Mouse (Mus musculus) erythroblast, adult 5-6 weeks (primary cell): ENCODE results near the gene Zdhhc14. TPM values are rescaled to one million over a fixed set of nuclear protein-coding genes. Genes with fewer than 3 reads are reported as not detected.

Experiments used
- ATAC-seq: replicated peaks from 2 replicates; pipeline ENCODE4 v1.8.0; 2016; ENCODE audit warnings: moderate number of reproducible peaks, mild to moderate bottlenecking, moderate TSS enrichment, inconsistent platforms; ENCODE audit not compliant: poor library complexity, low FRiP score, severe bottlenecking
- total RNA-seq, 2 experiments: library from RNA; stranded (forward) in 1 of 2; stranded (reverse) in 1 of 2; fragments of 150-400 nt in 1 of 2; fragments of 200-764, 138-1000 nt in 1 of 2; gene quantifications; 2 replicates each; pipeline versions ENCODE4 v1.2.3 to v1.2.4; 2015 to 2017; ENCODE audit warnings: low replicate concordance in 2 of 2

The Zdhhc14 gene
- total RNA-seq, 2 experiments from 2014 or later: 45.3 to 51.8 TPM

DNA sequence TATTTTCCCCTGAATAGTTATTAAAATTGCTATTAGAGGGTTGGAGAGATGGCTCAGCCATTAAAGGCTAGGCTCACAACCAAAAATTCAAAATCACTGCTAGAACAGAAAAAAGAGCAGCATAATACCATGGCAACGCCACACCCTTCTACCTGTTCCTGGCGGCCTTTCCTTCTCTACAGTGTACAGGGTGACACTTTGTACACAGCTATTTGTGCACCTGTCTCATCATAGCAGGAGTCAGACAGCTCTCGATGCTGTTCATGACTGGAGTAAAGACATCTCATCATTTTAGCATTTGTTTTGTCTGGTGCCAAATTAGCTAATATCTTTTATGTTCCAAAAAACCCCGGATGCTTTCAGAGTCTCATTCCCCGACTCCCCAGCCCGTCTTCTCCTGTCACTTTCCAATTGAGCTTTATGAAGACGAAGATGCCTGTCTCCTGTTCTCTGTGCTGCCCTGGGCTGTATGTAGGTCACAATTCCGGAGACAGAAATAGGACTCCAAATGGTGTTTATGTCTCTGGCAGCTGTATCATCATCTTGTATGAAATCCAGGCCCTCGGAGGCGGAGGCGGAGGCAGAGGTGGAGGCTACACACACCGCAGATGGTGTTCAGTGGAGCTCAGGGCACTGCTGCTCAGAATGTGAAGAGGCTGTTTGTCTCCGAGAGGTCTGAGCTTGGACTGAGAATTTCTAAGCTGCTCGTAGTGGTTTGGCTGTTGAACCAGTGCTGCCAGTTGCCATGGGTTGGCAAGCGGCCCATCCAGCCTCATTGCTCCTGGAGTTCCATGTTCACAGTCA is 150.8 kb downstream of the Zdhhc14 start:
- ATAC-seq: no peak

DNA sequence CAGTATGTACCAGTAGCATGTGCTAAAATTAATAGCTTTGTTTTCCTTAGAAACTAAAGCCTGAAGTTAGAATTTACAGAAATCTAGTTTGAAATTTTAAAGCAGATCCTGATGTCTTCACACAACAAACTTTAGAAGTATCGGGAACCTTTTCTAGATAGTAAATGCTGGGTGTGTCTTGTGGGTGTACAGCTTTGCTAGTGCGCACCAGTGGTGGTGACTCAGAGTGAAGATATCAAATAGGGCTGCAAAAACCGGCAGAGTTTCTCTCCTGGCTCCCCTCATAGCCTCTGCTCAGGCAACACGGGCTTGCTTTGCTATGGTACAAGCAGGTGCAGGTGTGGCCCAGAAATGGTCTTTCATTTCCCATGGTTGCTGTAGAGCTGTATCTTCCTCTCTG is 157.8 kb downstream of the Zdhhc14 start:
- no peak for ATAC-seq

- no peak for ATAC-seq
Measured at GRCm38 (mm10) chr17:5650642-5651041, 158.3 kb downstream of the Zdhhc14 start.

DNA sequence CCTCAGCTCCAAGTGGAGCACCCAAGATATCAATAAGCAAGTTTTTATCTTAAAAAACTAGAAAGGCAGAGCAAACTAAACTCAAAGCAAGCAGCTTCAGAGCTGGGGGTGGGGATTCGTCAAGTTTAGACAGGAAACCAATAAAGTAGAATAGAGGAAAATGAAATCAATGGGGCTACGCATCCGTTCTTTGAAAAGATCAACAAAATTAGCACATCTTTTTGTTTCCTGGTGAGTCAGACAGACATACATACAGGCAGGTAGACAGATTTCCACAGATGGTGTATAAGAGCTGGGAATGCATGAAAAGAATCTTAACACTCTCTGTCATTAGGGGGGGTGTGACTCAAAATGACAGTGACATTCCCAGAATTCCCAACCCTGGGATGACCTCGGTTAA is 159.2 kb downstream of the Zdhhc14 start:
- no peak for ATAC-seq

- ATAC-seq: no peak
Measured at GRCm38 (mm10) chr17:5653981-5654380, 161.6 kb downstream of the Zdhhc14 start.

DNA sequence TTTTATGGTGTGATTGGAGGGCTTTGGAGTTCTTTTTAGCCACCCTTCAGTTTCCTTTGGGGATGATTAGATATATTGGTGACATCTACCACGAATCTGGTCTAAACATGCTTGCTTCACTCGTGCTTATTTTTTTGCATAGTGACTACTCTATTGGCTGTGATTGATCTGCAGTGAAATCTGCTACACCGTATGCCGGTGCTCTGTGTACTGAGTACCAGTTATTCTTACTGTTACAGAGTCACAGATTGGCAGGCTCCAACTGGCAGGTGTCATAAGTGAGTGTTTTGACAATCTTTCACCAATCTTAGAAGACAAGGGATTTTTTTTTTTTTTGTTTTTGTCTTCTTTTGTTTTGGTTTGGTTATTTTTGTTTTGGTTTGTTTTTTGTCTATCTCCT is 163.2 kb downstream of the Zdhhc14 start:
- no peak for ATAC-seq

GRCm38 (mm10) chr17:5660317-5661080 is 168.1 kb downstream of the Zdhhc14 start:
- no peak for ATAC-seq

GRCm38 (mm10) chr17:5666652-5667051 is 174.3 kb downstream of the Zdhhc14 start:
- ATAC-seq: no peak

- ATAC-seq: no peak
Measured at GRCm38 (mm10) chr17:5668456-5668855, 176.1 kb downstream of the Zdhhc14 start.

DNA sequence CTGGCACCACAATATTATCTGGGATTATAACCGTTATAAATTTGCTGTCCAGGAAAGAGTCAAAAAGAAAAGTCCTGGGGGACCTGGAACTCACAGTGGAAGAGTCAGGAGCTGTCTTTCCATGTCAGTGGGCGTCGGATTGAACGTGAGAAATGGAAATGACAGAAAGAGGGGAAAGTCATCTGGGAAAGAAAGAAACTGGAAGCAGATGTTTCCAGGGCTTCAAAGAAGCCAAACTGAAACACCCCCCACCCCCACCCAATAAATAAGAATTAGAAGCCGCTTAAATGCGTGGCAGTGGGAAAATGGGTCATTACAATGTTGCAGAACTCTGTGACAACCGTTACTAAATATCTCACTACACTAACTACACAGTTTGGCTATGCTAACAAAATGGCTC is 176.6 kb downstream of the Zdhhc14 start:
- ATAC-seq: no peak

- ATAC-seq: 0 out of 2 replicates have a peak, but pooled peaks have one; percentile 41
Measured at GRCm38 (mm10) chr17:5675951-5676350, 183.6 kb downstream of the Zdhhc14 start.

DNA sequence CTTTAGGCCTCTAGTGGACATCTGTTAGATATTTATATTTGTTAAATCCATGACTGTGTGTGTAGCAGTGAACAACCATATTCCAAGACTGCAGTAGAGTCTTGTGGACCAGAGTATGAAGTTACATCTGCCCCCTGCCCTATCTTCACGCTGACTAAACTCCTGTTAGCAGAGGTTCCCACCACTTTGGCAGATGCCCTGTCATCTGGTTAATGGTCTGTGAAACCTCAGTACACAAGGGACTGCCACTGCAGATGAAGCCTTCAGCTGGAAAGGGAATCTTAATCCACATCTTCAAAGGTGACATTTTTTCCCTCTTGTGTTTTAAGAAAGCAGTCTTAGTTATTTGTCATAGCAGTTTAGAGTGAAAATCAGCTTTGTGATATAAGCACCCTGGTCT is 187.0 kb downstream of the Zdhhc14 start:
- no peak for ATAC-seq

DNA sequence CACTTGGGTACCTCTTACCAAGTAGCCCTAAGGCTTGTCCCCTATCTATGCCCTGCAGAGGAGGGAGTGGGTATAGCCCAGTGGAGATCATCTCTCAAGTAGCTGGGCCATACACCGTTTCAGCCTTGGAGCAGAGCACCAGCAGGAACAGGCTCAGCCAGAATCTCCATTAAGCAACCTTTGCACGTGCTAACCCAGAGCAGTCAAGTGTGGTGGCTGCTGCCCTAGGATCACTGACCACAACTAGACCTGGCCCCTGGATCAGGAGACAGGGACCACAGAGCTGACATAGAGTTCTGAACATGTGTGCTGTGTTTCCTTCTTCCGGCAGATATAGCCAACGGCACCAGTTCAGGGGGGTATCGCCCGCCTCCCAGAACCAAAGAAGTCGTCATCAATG is 193.0 kb downstream of the Zdhhc14 start:
- no peak for ATAC-seq

DNA sequence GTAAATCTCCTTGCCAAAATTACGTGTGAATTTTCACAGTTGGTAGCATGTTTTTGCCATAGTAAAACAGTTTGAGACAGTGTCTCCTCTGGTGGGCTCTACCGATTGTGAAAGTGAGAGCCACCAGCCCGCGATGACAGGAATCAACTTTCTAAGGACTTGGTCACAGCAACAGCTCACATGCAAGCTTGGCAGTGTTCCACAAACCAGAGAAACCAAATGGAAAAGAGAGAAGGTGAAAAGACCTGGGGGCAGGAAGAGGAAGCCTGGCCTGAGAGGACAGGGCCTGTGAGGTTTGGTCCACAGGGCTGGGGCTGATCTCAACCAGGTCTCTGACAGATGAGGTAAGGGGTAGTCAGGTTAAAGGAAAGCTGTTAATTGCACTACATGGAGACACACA is 195.5 kb downstream of the Zdhhc14 start:
- ATAC-seq: no peak

GRCm38 (mm10) chr17:5688222-5688621 is 195.9 kb downstream of the Zdhhc14 start:
- ATAC-seq: no peak

- ATAC-seq: no peak
Measured at GRCm38 (mm10) chr17:5688669-5689068, 196.3 kb downstream of the Zdhhc14 start.

- no peak for ATAC-seq
Measured at GRCm38 (mm10) chr17:5690746-5691535, 198.6 kb downstream of the Zdhhc14 start.

DNA sequence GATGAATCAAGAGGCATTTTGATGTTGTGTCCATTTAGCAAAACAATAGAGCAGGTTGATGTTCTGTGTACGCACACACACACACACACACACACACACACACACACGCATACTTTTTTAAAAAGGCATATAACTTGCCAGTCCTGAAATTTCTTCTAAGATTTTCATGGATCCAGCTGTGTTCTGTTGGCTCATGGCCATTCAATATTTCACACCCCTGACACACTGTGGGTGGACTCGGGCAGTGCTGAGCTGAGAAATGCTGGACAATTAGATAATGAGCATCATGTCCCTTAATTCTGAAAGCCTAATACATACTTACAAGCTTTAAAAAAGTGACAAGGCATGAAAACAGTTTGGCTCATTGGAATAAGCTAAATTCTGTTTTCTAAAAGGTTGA is 200.3 kb downstream of the Zdhhc14 start:
- no peak for ATAC-seq

DNA sequence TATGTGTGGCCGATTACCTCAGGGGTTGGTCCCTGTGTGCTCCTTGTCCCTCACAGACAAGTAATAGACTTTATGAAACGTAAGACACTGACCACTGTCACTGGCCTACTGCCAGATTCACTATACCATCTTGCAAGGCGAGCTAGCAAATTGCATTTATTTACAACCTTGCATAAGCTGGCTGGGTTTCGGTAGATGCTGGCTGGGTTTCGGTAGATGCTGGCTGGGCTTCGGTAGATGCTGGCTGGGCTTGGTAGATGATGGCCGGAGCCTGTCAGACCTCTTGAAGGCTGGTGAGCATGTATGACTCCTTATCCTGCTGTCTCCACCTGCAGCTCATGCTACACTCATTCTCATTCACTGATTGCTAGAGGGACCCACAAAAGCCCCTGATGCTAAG is 200.9 kb downstream of the Zdhhc14 start:
- ATAC-seq: no peak

DNA sequence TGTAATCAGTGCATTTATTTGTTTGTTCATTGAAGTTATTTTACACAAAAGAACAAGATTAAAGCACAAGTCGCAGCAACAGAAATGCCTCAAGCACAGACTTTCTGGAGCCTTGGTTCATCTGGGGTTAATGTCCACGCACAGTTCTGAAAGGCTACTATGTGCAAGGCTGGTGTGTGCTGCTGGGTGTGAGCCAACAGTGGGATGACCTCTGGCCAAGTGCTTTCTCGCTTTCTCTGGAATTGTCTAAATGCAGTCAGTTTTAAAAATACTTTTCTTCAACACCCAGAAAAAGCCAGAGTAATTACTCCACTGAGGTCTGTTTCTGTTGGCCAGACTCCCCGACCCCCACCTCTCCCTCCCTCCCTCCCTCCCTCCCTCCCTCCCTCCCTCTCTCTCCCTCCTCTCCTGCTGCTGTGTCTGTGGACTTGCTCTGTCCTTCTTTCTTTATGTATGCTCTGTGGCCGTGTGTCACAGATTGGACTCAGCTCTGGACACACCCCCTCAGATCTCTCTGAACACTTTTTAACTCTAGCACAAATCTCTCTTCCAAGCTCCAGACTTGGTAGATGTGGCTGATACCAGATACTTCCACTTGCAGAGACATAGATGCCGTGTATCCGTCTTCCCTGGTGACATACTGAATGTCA is 206.2 kb downstream of the Zdhhc14 start:
- no peak for ATAC-seq
